Mouse (Mus musculus) midbrain, embryonic 15.5 days (tissue): Measurements from ENCODE around the gene Cyp4f15. TPM values are rescaled to one million over a fixed set of nuclear protein-coding genes. Genes with fewer than 3 reads are reported as not detected.
A peak's percentile ranks its signal among the peaks of the same experiment; 100 is the strongest.
"Not testable (repeated sequence)": the region's sequence is repeated elsewhere in the genome, so short reads cannot be mapped to it uniquely, and the experiment has no call there.

Experiments used
- ATAC-seq: fragments of 200-750 bp; cut with Nextera tagmentation; replicated peaks from 2 replicates; pipeline ENCODE4 v1.8.0; 2017; ENCODE audit warnings: moderate TSS enrichment
- H3K27ac ChIP-seq: fragments of 300-500 bp; sonication (generic); 2 replicates; pipeline ENCODE4 v1.5.1; 2015; ENCODE audit warnings: mild to moderate bottlenecking, inconsistent platforms
- H3K27me3 ChIP-seq: fragments of 300-500 bp; sonication (generic); replicated peaks from 2 replicates; pipeline ENCODE4 v1.6.1; 2015; ENCODE audit warnings: inconsistent platforms
- H3K36me3 ChIP-seq: fragments of 300-500 bp; sonication (generic); replicated peaks from 2 replicates; pipeline ENCODE4 v1.6.1; 2015; ENCODE audit warnings: inconsistent platforms
- H3K4me1 ChIP-seq: fragments of 300-500 bp; sonication (generic); 2 replicates; pipeline ENCODE4 v1.6.1; 2015; ENCODE audit warnings: inconsistent platforms
- H3K4me2 ChIP-seq: fragments of 300-500 bp; sonication (generic); 2 replicates; pipeline ENCODE4 v1.6.1; 2015; ENCODE audit warnings: inconsistent platforms, mild to moderate bottlenecking, moderate library complexity
- H3K4me3 ChIP-seq: fragments of 300-500 bp; sonication (generic); 2 replicates; pipeline ENCODE4 v1.5.1; 2015; ENCODE audit warnings: mild to moderate bottlenecking, inconsistent platforms
- H3K9ac ChIP-seq: fragments of 300-500 bp; sonication (generic); 2 replicates; pipeline ENCODE4 v1.6.1; 2015; ENCODE audit warnings: mild to moderate bottlenecking, inconsistent platforms
- H3K9me3 ChIP-seq: fragments of 300-500 bp; sonication (generic); 2 replicates; pipeline ENCODE4 v1.6.1; 2016; ENCODE audit warnings: inconsistent platforms
- WGBS: fragments of 180-500 bp; shearing (Covaris S2); methylation state at CpG from one replicate; pipeline ENCODE4 v1.1.7; 2015; ENCODE audit warnings: mixed read lengths; 5-methylcytosine and 5-hydroxymethylcytosine counted together
- polyA plus RNA-seq: library from polyadenylated mRNA; unstranded; fragments of >200 nt; fragmentation: Nextera tagmentation; extraction: Ambion mirVana; gene quantifications from 2 replicates; pipeline ENCODE4 v1.2.1, GENCODE M21; 2015

Gene Cyp4f15
- polyA plus RNA-seq, 1 experiment from 2014 or later: 1.7 TPM

- Histone ChIP-seq H3K27me3 (no peaks in the 10 kb centered on the region), H3K27ac (no peak overlapping the region), H3K4me2 (peak overlapping the region; percentile 40), H3K4me3 (peak overlapping the region; percentile 20), H3K4me1 (no peaks in the 10 kb centered on the region), H3K9me3 (peaks cover 4% of the 10 kb centered on the region; the same call in 1 of the 2 replicates), H3K9ac (no peak overlapping the region), H3K36me3 (no peaks in the 10 kb centered on the region)
- 35% methylated on average over 22 of the region's 22 CpGs for WGBS
- no peak for ATAC-seq
Observed at GRCm38 (mm10) chr17:32702826-32703225, 17.4 kb downstream of the Cyp4f15 start.

- not testable (repeated sequence) for H3K4me3 ChIP-seq, H3K4me2 ChIP-seq, H3K4me1 ChIP-seq, H3K27me3 ChIP-seq, ATAC-seq, H3K9ac ChIP-seq, H3K36me3 ChIP-seq, H3K9me3 ChIP-seq, H3K27ac ChIP-seq
Observed at GRCm38 (mm10) chr17:32710541-32710940, 25.1 kb downstream of the Cyp4f15 start.

DNA sequence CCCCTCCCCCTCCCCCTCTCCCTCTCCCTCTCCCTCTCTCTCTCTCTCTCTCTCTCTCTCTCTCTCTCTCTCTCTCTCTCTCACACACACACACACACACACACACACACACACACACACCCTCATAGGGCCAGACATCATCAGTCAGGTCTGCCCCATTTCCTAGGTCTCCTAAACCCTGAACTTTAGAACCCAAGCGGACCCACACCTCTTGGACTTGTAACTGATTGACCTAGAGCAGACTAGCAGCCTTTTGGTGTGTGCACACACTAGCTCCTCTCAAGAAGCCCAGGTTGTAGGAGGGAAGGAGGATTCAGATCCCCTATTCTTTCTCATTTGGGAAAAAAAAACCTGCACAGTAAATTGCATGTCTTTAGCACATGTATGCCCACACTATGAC, 36.7 kb downstream of the Cyp4f15 start:
- not testable (repeated sequence) for H3K4me3 ChIP-seq, H3K36me3 ChIP-seq, ATAC-seq, H3K27me3 ChIP-seq, H3K27ac ChIP-seq, H3K4me2 ChIP-seq, H3K9ac ChIP-seq, H3K9me3 ChIP-seq, H3K4me1 ChIP-seq
- WGBS: 94% methylated on average over 1 of the region's 1 CpGs

- WGBS: 75% methylated on average over 7 of the region's 7 CpGs
- H3K36me3 ChIP-seq: no peaks in the 10 kb centered on the region
Observed at GRCm38 (mm10) chr17:32722771-32723170, 37.3 kb downstream of the Cyp4f15 start.

DNA sequence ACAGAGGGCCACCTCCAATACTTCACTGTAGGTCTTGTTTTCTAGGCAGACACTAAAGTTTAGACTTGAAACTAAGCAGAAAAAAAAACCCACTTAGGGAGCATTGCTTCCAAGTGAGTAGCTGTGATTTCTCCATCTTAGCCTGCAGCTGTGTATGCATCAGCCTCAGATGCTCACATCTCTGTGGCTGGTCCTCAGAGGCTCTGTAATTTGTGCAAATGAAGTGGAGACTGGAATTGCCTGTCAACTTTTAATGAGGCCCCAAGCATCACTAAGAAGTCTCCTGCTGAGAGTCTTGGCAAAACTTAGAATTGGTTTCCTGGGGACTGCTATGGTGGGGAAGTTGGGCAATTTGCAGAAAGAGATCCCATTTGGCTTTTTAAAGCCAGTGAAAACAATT, 40.9 kb downstream of the Cyp4f15 start:
- H3K9ac ChIP-seq, H3K4me2 ChIP-seq, ATAC-seq, H3K4me1 ChIP-seq, H3K27me3 ChIP-seq, H3K27ac ChIP-seq, H3K9me3 ChIP-seq, H3K36me3 ChIP-seq, H3K4me3 ChIP-seq: not testable (repeated sequence)

More at GRCm38 (mm10) chr17:32722771-32723170, 37.3 kb downstream of the Cyp4f15 start:
- H3K4me1 ChIP-seq: no peaks in the 10 kb centered on the region
- ATAC-seq: no peak
- H3K27ac ChIP-seq: no peak overlapping the region
- no peak overlapping the region for H3K4me3 ChIP-seq
- H3K27me3 ChIP-seq: no peaks in the 10 kb centered on the region
- H3K9ac ChIP-seq: no peak overlapping the region
- H3K4me2 ChIP-seq: no peak overlapping the region
- no peaks in the 10 kb centered on the region for H3K9me3 ChIP-seq

GRCm38 (mm10) chr17:32729029-32729428, 43.6 kb downstream of the Cyp4f15 start:
- ATAC-seq: no peak
- WGBS: 70% methylated on average over 3 of the region's 3 CpGs
- H3K4me1 ChIP-seq: no peaks in the 10 kb centered on the region
- no peaks in the 10 kb centered on the region for H3K36me3 ChIP-seq
- no peaks in the 10 kb centered on the region for H3K27me3 ChIP-seq
- no peak overlapping the region for H3K27ac ChIP-seq
- no peak overlapping the region for H3K4me3 ChIP-seq
- H3K4me2 ChIP-seq: no peak overlapping the region
- no peak overlapping the region for H3K9ac ChIP-seq
- no peaks in the 10 kb centered on the region for H3K9me3 ChIP-seq

GRCm38 (mm10) chr17:32738406-32738805, 53.0 kb downstream of the Cyp4f15 start:
- no peaks in the 10 kb centered on the region for H3K9me3 ChIP-seq
- H3K4me3 ChIP-seq: no peak overlapping the region
- H3K27me3 ChIP-seq: no peaks in the 10 kb centered on the region
- no peaks in the 10 kb centered on the region for H3K36me3 ChIP-seq
- ATAC-seq: no peak
- no peak overlapping the region for H3K9ac ChIP-seq
- 89% methylated on average over 1 of the region's 1 CpGs for WGBS
- H3K4me2 ChIP-seq: no peak overlapping the region
- no peaks in the 10 kb centered on the region for H3K4me1 ChIP-seq
- no peak overlapping the region for H3K27ac ChIP-seq

DNA sequence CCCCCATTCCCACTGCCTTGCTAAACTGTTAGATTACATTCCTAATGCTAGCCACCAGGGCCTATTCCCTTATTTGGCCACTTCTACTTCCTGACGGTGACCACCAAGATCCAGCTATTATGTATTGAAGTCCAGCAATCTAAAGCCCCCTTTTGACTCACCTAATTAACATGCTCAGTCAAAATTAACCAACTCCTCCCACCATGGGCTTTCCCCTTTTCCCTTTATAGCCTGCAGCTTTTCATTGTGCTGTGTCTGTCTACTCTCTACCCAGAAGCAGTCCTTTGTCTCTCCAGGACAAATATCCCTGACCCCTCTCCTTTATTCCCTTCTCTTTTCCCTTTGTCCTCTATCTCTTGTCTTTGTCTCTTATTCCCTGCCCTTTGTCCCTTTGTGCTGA, 55.6 kb downstream of the Cyp4f15 start:
- Histone ChIP-seq H3K27ac (no peak overlapping the region), H3K9me3 (no peaks in the 10 kb centered on the region), H3K9ac (no peak overlapping the region), H3K36me3 (no peaks in the 10 kb centered on the region), H3K4me3 (no peak overlapping the region), H3K4me2 (no peak overlapping the region), H3K27me3 (no peaks in the 10 kb centered on the region), H3K4me1 (no peaks in the 10 kb centered on the region)
- 0% methylated on average over 1 of the region's 1 CpGs for WGBS
- no peak for ATAC-seq

- no peak for ATAC-seq
- WGBS: 44% methylated on average over 5 of the region's 5 CpGs
- no peaks in the 10 kb centered on the region for H3K36me3 ChIP-seq
- H3K9ac ChIP-seq: no peak overlapping the region
- no peak overlapping the region for H3K27ac ChIP-seq
- no peaks in the 10 kb centered on the region for H3K4me1 ChIP-seq
- H3K9me3 ChIP-seq: no peaks in the 10 kb centered on the region
- no peaks in the 10 kb centered on the region for H3K27me3 ChIP-seq
- H3K4me2 ChIP-seq: no peak overlapping the region
- H3K4me3 ChIP-seq: no peak overlapping the region
Observed at GRCm38 (mm10) chr17:32750611-32751010, 65.2 kb downstream of the Cyp4f15 start.

Other genes starting within 250 kb of the Cyp4f15 start
- 0.84 and 1.5 TPM in 2 replicates for gene Cyp4f39, start 232.9 kb upstream of the Cyp4f15 start, polyA plus RNA-seq
- gene Cyp4f17, start 179.6 kb upstream of the Cyp4f15 start, polyA plus RNA-seq: 13.5 and 16.1 TPM in 2 replicates
- gene Cyp4f16, start 149.1 kb upstream of the Cyp4f15 start, polyA plus RNA-seq: 14.7 and 19.8 TPM in 2 replicates
- 0.48 and 1.3 TPM in 2 replicates for gene Cyp4f37, start 64.3 kb upstream of the Cyp4f15 start, polyA plus RNA-seq
- 0.26 TPM in 1 of 2 replicates, not detected in the other for gene Cyp4f40, start 26.7 kb upstream of the Cyp4f15 start, polyA plus RNA-seq
- gene Zfp871, start 102.7 kb downstream of the Cyp4f15 start, polyA plus RNA-seq: 48.1 and 48.6 TPM in 2 replicates
- 69.5 and 73.5 TPM in 2 replicates for gene Zfp811, start 124.3 kb downstream of the Cyp4f15 start, polyA plus RNA-seq
- gene Zfp799, start 144.6 kb downstream of the Cyp4f15 start, polyA plus RNA-seq: 19.2 and 22.2 TPM in 2 replicates
- gene Zfp870, start 206.0 kb downstream of the Cyp4f15 start, polyA plus RNA-seq: 7.4 and 7.9 TPM in 2 replicates
- 0.10 and 0.18 TPM in 2 replicates for gene Cyp4f14, start 231.7 kb downstream of the Cyp4f15 start, polyA plus RNA-seq